16 mouse cellular contexts compared by ENCODE assay signal in genomic region chr3:25884797-25885196, GRCm38 (mm10).
"Had no signal": no experiment of that assay in that cellular context is flagged by ENCODE, and none has a peak within 500 bp of the region (broad histone marks: within the 10 kb centered on the region; RNA-seq: fewer than 3 reads in every experiment).

No protein-coding gene starts in this region.

- H3K4me3 ChIP-seq: limb, embryonic 10.5 days; limb, embryonic 13.5 days; liver, embryonic 12.5 days; liver, embryonic 15.5 days; lung, embryonic 15.5 days had no signal

- H3K9ac ChIP-seq: limb, embryonic 13.5 days; liver, embryonic 12.5 days; liver, embryonic 15.5 days; lung, embryonic 15.5 days had no signal

- H3K4me2 ChIP-seq: limb, embryonic 13.5 days; liver, embryonic 12.5 days; liver, embryonic 15.5 days; lung, embryonic 15.5 days; midbrain, embryonic 11.5 days had no signal

- H3K9me3 ChIP-seq: limb, embryonic 10.5 days; limb, embryonic 13.5 days; liver, embryonic 12.5 days; liver, embryonic 15.5 days; lung, embryonic 15.5 days had no signal

- H3K4me1 ChIP-seq: limb, embryonic 10.5 days; limb, embryonic 13.5 days; liver, embryonic 12.5 days; liver, embryonic 15.5 days; lung, embryonic 15.5 days had no signal

- ATAC-seq: liver, embryonic 12.5 days had no signal

- H3K36me3 ChIP-seq: limb, embryonic 10.5 days; limb, embryonic 13.5 days; liver, embryonic 12.5 days; liver, embryonic 15.5 days; lung, embryonic 15.5 days had no signal

- H3K27ac ChIP-seq: limb, embryonic 10.5 days; limb, embryonic 13.5 days; liver, embryonic 12.5 days; liver, embryonic 15.5 days; lung, embryonic 15.5 days had no signal

- DNase-seq: kidney, adult 9 months; kidney, postnatal 14 days; kidney, postnatal 4 days; liver; lung, adult 18-20 months; lung, postnatal 10 days; lung, postnatal 36 days; midbrain, embryonic 14.5 days; thymus, adult 18-20 months; thymus, postnatal 36 days had no signal

- H3K27me3 ChIP-seq: limb, embryonic 13.5 days; liver, embryonic 12.5 days; liver, embryonic 15.5 days; lung, embryonic 15.5 days had no signal
